ENCODE assay signal across 15 mouse cellular contexts in the genomic region with DNA sequence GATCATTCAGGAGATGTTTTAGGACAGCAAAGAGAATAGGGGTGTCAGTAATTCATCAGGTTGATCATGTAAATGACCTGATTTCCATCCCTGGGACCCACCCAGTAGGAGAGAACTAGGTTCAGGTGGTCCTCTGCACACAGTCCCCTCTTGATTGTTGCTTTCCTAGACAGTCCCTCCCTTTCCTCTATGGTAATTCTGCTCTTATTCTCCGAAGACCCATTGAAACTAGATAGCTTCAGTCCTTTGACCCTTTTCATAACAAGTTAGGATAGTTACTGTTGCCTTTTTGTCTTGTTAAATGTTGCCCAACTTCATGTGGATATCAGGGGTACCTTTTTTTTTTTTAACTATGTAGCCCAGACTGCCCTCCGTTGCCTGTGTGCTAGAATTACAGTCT. TPM values are rescaled to one million over a fixed set of nuclear protein-coding genes. Genes with fewer than 3 reads are reported as not detected.
"Had no signal": no experiment of that assay in that cellular context is flagged by ENCODE, and none has a peak within 500 bp of the region (broad histone marks: within the 10 kb centered on the region; RNA-seq: fewer than 3 reads in every experiment).

No protein-coding gene starts in this region.

- H3K27me3 ChIP-seq: midbrain, embryonic 12.5 days had no signal

- H3K9ac ChIP-seq: midbrain, embryonic 12.5 days had no signal

- DNase-seq: kidney, adult 11 months; kidney, adult 9 months; kidney, postnatal 10 days; kidney, postnatal 4 days; lung, adult 18-20 months; right cerebral cortex, postnatal 14 days; thymus, postnatal 14 days had no signal

- H3K4me3 ChIP-seq: left cerebral cortex, adult 2 months; limb, embryonic 10.5 days; midbrain, embryonic 12.5 days had no signal

- H3K27ac ChIP-seq: left cerebral cortex, adult 2 months; limb, embryonic 10.5 days; midbrain, embryonic 12.5 days; stomach, postnatal 0 days had no signal

- H3K9me3 ChIP-seq: limb, embryonic 10.5 days; midbrain, embryonic 12.5 days had no signal

- H3K4me2 ChIP-seq: midbrain, embryonic 12.5 days had no signal

RNA-seq across cellular contexts. Expression of a gene that starts 38.9 kb away (rescaled TPM):
- polyA plus RNA-seq: limb, embryonic 10.5 days; lung, embryonic 16.5 days; midbrain, embryonic 12.5 days; midbrain, postnatal 0 days; neural tube, embryonic 14.5 days; spleen, adult 2 months had no signal
